Mouse (Mus musculus): Measurements from ENCODE around the gene Dctn1. TPM values are rescaled to one million over a fixed set of nuclear protein-coding genes. Genes with fewer than 3 reads are reported as not detected.

Gene Dctn1
- polyA plus RNA-seq, 1 experiment from 2014 or later = 65.9 TPM

DNA sequence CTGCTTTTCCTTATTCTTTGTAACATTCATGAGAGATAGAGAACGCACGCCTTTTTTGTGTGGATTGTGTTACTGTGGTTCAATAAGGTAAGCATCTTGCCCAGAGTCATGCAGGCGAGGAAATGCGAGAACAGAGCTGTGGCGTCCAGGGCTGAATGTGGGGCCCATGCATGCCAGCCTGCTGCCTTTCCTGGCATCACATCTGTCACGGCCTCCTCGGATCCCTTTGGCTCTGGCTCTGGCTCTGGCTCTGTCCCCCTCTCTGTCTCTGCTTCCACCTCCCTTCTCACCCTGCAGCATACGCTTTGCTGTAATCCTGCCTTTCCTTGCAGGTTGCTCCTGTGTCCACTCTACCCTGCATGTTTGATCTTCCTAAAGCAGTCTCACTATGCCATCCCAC lies 10.3 kb downstream of the Dctn1 start:
- H3K9ac ChIP-seq = no peak overlapping the region

DNA sequence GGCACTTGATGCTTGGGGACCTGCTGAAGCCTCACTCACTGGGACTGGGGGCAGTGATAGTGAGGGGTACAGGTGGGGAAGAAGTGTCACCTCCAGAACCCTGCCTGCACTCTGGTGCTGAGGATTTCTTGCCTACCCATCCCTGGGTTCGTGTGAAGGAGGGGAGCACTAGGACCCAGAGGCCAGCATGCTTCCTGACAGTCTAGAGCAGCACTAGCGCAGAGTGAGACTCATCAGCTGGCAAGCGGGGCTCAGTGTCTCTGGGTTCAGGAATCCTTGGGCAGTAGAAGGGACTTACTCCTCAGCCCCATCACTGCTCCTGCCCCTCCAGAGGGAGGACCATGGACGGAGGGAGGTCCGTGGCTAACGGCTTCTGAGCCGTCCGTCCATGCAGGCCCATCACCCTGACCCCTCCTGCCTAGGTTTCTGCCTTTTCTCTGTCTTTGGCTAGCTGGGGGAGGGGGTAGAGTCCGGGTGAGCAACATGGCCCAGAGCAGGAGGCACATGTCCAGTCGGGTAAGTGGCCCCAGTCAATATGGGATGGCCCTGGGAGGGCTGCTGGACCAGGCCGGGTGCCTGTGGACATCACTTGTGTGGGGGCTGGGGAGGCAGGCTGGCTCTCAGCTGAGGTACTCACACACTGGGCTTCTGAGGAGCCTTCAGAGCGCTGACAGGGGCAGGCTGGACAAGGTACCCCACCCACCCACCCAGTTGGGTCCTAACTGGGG lies 13.8 kb downstream of the Dctn1 start:
- peaks cover 42% of the 10 kb centered on the region for H3K36me3 ChIP-seq
- peak; percentile 51; the same call in 1 of the 2 replicates for ATAC-seq (ENCODE audit: extremely low read depth, insufficient number of reproducible peaks, low FRiP score, low TSS enrichment)
- H3K4me2 ChIP-seq = peak overlapping the region; percentile 66
- peak overlapping the region; percentile 68 for H3K9ac ChIP-seq
- peak overlapping the region; percentile 37 for H3K4me3 ChIP-seq
- no peaks in the 10 kb centered on the region for H3K9me3 ChIP-seq
- WGBS = 19% methylated on average over 12 of the region's 12 CpGs
- peaks cover 17% of the 10 kb centered on the region for H3K4me1 ChIP-seq
- H3K27me3 ChIP-seq (replicated peaks) = no peaks in the 10 kb centered on the region
- no peak overlapping the region for H3K27ac ChIP-seq (replicated peaks)

More for the DNA sequence above, 10.3 kb downstream of the Dctn1 start:
- H3K4me3 ChIP-seq = no peak overlapping the region
- no peak overlapping the region for H3K27ac ChIP-seq (replicated peaks)
- no peak for ATAC-seq (ENCODE audit: extremely low read depth, insufficient number of reproducible peaks, low FRiP score, low TSS enrichment)
- H3K27me3 ChIP-seq (replicated peaks) = no peaks in the 10 kb centered on the region
- WGBS = 86% methylated on average over 8 of the region's 8 CpGs
- H3K4me1 ChIP-seq = peaks cover 24% of the 10 kb centered on the region
- no peaks in the 10 kb centered on the region for H3K9me3 ChIP-seq
- peaks cover 18% of the 10 kb centered on the region for H3K36me3 ChIP-seq
- no peak overlapping the region for H3K4me2 ChIP-seq

DNA sequence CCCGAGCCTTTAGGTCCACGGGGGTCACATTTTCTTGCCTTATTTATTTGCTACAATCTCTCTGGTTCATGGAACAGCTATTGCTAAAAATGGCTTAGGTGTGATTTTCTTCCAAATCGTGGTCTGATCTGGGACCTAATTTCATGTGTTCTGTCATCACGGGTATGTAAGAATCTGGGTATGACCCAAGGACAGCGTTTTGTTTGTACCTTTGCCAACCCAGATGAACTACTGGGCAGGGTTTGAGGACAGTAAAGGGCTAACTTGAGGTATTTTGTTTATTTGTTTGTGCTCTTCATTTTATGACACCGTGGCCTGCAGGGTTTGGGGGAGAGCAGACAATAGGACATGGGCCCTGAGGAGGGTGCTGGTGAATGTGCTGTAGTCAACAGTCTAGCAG lies 14.9 kb downstream of the Dctn1 start:
- Histone ChIP-seq H3K27ac (replicated peaks) (no peak overlapping the region), H3K4me3 (no peak overlapping the region), H3K9ac (no peak overlapping the region), H3K36me3 (peaks cover 49% of the 10 kb centered on the region), H3K9me3 (no peaks in the 10 kb centered on the region), H3K4me1 (peaks cover 22% of the 10 kb centered on the region), H3K4me2 (no peak overlapping the region), H3K27me3 (replicated peaks) (no peaks in the 10 kb centered on the region)
- 79% methylated on average over 6 of the region's 6 CpGs for WGBS
- no peak for ATAC-seq (ENCODE audit: extremely low read depth, insufficient number of reproducible peaks, low FRiP score, low TSS enrichment)

DNA sequence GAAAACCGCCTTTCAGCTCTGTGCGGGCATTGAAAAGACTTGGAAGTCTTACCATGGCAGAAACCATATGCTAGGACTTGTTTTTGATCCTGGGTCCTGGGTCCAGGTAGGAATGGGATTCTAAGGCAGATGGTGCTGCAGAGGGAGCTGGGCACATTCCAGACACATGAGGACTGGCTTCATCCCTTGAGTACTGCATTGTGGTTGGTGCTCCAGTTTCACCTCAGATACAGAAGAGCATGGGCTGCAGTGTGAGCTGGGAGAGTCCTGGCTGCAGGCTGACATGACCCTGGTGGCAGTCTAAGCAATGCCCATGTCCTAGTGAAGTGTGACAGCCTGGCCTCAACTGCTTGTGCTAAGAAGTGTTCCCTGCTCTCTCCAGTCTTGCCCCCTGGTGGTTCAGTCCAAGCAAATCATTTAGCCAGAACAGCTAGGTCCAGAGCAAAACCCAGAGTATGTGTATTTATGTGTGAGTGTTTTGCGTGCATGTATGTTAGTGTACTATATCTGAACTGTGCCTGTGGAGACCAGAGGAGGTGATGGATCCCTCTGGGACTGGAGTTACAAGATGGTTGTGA lies 19.2 kb downstream of the Dctn1 start:
- H3K36me3 ChIP-seq = peaks cover 51% of the 10 kb centered on the region
- H3K9me3 ChIP-seq = no peaks in the 10 kb centered on the region
- 90% methylated on average over 3 of the region's 3 CpGs for WGBS

DNA sequence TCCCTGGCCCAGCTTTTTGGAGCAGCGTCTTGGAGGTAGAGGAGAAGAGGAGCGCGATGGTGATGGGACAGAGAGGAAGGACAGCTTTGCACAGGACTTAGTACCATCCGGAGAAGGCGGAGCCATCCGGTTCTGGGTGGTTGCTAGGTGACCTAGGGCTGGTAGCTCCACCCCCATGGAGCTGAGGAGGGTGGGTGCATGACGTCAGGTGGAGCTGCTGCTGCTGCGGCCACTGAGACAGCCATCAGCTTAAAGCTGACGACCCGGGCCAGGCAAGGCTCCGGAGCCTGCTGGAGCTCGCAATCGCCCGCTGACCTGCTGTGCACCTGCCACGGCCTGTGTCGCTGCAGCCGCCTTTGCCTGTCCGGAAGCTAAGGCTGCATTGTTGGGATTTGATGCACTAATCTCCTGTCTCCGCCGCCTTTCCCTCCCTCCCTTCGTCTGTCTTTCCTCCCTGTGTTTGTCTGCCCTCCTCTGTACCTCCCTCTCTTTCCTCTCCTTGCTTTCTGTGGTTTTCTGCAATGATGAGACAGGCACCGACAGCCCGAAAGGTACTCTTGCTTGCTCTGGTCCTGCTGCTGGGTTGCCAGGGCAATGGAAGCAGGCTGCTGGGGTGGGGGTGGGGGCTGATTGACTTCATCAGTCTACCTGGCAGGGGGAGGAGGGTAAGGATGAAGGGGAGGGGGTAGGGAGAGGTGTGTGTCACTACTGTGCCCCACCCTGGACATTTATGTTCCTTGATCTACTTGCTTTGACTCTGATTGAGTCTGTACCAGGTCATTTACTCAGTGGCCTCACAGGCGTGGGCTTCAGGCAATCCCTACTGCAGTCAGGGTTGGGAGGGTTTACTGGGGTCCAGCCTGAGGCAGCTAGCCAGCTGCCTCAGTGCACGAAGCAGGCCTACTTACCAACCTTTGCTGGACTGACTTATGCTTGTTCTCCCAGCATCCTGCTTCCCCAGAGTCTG lies 20.5 kb downstream of the Dctn1 start:
- H3K4me2 ChIP-seq = peak overlapping the region; percentile 56

More for the DNA sequence above, 19.2 kb downstream of the Dctn1 start:
- Histone ChIP-seq H3K4me1 (peaks cover 31% of the 10 kb centered on the region), H3K9ac (no peak overlapping the region), H3K4me3 (no peak overlapping the region), H3K27ac (replicated peaks) (no peak overlapping the region), H3K4me2 (no peak overlapping the region), H3K27me3 (replicated peaks) (no peaks in the 10 kb centered on the region)
- ATAC-seq (ENCODE audit: extremely low read depth, insufficient number of reproducible peaks, low FRiP score, low TSS enrichment) = no peak

DNA sequence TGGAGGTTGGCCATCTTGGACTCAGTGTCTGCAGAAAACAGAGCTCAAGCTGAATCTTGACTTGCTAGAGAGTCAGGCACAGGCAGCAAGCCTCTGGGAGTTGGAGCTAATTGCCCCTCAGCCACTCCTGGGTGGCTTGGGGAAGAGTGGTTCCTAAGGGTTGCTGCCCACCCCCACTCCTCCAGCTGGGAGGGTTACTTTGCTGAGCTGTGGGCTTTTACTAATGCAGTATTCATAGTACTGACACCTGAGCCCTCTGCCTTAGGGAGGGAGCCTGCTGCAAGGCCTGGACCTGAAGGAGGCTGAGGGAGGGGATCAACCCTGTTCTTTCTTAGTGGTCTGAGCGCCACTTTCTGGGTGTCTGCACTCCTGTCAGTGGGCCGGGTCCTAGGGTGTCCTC lies 21.2 kb downstream of the Dctn1 start:
- Histone ChIP-seq H3K4me3 (no peak overlapping the region), H3K27me3 (replicated peaks) (no peaks in the 10 kb centered on the region), H3K4me2 (no peak overlapping the region), H3K36me3 (peaks cover 71% of the 10 kb centered on the region), H3K4me1 (peaks cover 26% of the 10 kb centered on the region), H3K27ac (replicated peaks) (no peak overlapping the region), H3K9ac (peak overlapping the region; percentile 24; the same call in 1 of the 2 replicates), H3K9me3 (no peaks in the 10 kb centered on the region)
- no peak for ATAC-seq (ENCODE audit: extremely low read depth, insufficient number of reproducible peaks, low FRiP score, low TSS enrichment)
- WGBS = 90% methylated on average over 2 of the region's 2 CpGs

More for the DNA sequence above, 20.5 kb downstream of the Dctn1 start:
- H3K27ac ChIP-seq (replicated peaks) = no peak overlapping the region
- H3K27me3 ChIP-seq (replicated peaks) = no peaks in the 10 kb centered on the region
- peaks cover 26% of the 10 kb centered on the region for H3K4me1 ChIP-seq
- H3K36me3 ChIP-seq = peaks cover 64% of the 10 kb centered on the region
- 0 out of 2 replicates have a peak, but pooled peaks have one; percentile 51 for ATAC-seq (ENCODE audit: extremely low read depth, insufficient number of reproducible peaks, low FRiP score, low TSS enrichment)
- 17% methylated on average over 25 of the region's 25 CpGs for WGBS
- peak overlapping the region; percentile 29 for H3K4me3 ChIP-seq
- H3K9ac ChIP-seq = peak overlapping the region; percentile 37; the same call in 1 of the 2 replicates
- no peaks in the 10 kb centered on the region for H3K9me3 ChIP-seq

DNA sequence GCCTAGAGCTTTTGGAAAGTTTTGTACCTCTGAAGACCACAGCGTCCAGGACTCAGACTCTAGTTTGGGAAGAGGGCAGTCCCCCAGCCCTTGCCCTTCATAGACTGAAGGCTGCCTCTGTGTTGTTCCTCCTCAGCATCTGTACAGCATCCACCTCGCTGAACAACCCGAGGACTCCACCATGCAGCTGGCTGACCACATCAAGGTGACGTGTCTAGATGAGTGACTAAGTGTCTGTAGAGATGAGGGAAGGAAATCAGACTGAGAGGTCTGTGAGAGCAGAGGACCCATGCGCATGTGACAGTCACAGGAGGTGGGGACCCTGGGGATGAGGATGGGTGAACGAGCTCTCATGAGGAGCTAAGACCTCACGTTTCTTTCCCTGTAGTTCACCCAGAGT lies 27.9 kb downstream of the Dctn1 start:
- Histone ChIP-seq H3K36me3 (peaks cover 100% of the 10 kb centered on the region), H3K4me3 (no peak overlapping the region), H3K9me3 (no peaks in the 10 kb centered on the region), H3K27me3 (replicated peaks) (no peaks in the 10 kb centered on the region), H3K9ac (no peak overlapping the region), H3K4me1 (peaks cover 19% of the 10 kb centered on the region), H3K27ac (replicated peaks) (no peak overlapping the region), H3K4me2 (no peak overlapping the region)
- 90% methylated on average over 7 of the region's 7 CpGs for WGBS
- no peak for ATAC-seq (ENCODE audit: extremely low read depth, insufficient number of reproducible peaks, low FRiP score, low TSS enrichment)

DNA sequence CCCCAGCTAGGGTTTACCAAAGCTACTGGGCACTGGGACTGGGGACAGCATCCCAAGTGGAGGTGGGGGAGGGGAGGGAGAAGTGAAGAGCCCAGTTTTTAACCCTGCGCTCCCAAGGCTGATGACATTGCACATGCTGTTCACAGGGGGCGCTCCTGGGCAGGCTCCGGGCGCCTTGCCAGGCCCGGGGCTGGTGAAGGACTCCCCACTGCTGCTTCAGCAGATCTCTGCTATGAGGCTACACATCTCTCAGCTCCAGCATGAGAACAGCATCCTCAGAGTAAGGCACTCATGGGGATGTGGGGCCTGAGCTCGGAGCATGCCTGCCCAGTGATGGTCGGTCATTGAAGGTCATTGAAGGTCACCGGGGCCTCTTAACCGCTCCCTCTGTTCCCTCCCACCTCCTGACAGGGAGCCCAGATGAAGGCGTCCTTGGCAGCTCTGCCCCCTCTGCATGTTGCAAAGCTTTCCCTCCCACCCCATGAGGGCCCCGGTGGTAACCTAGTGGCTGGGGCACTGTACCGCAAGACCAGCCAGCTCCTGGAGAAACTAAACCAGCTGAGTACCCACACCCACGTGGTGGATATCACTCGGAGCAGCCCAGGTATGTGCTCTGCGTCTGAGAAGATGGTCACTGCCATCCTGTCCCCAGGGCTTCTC lies 31.8 kb downstream of the Dctn1 start:
- WGBS = 34% methylated on average over 15 of the region's 15 CpGs
- Histone ChIP-seq H3K36me3 (peaks cover 86% of the 10 kb centered on the region), H3K9me3 (no peaks in the 10 kb centered on the region), H3K4me2 (no peak overlapping the region), H3K4me1 (peaks cover 15% of the 10 kb centered on the region), H3K4me3 (no peak overlapping the region), H3K9ac (peak overlapping the region; percentile 47; the same call in 1 of the 2 replicates), H3K27me3 (replicated peaks) (no peaks in the 10 kb centered on the region), H3K27ac (replicated peaks) (peak overlapping the region; percentile 20; the same call in 1 of the 2 replicates)
- ATAC-seq (ENCODE audit: extremely low read depth, insufficient number of reproducible peaks, low FRiP score, low TSS enrichment) = no peak

DNA sequence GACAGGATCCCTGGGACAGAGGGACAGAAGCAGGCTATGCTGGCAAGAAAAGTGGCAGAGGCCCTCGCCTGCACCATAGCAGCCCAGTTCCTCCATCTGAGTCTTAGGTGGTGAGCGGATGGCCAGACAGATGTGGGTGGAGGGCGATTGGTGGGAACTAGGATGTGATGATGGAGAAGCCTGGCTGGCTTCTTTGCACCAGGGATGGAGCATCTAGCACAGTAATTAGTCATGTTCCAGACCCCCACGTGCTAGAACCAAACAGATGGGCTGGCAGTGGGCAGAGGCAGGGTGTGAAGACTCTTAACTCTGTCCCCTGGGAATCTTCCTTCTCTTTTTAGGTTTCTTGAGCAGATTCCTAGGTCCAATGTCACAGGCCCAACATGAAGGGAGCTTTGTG lies 37.6 kb downstream of the Dctn1 start:
- H3K4me2 ChIP-seq = no peak overlapping the region
- no peak overlapping the region for H3K9ac ChIP-seq
- WGBS = 82% methylated on average over 4 of the region's 4 CpGs
- H3K27me3 ChIP-seq (replicated peaks) = no peaks in the 10 kb centered on the region
- ATAC-seq (ENCODE audit: extremely low read depth, insufficient number of reproducible peaks, low FRiP score, low TSS enrichment) = no peak
- peaks cover 7% of the 10 kb centered on the region; the same call in 1 of the 2 replicates for H3K4me1 ChIP-seq
- H3K27ac ChIP-seq (replicated peaks) = no peak overlapping the region
- H3K9me3 ChIP-seq = no peaks in the 10 kb centered on the region
- peaks cover 28% of the 10 kb centered on the region for H3K36me3 ChIP-seq
- H3K4me3 ChIP-seq = no peak overlapping the region

DNA sequence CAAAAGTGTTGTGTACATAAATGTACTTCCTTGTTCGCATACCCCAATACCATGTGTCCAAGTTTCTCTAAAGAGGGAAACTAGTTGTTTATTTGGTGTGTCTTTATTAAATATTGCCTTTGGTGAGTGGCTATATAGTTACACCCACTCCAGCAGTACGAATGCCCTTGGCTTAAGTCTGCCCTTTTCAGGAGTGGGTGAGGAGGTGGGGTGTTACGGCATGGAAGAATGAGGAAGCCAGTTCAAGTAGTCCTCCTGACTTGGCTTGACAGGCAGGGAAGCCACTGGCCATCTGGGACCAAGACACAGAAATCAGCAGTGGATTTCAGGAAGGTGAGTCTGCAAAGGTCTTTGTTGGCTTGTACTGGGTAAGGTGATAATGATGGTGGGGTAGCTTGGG lies 40.1 kb downstream of the Dctn1 start:
- no peak for ATAC-seq (ENCODE audit: extremely low read depth, insufficient number of reproducible peaks, low FRiP score, low TSS enrichment)
- Histone ChIP-seq H3K27me3 (replicated peaks) (no peaks in the 10 kb centered on the region), H3K27ac (replicated peaks) (no peak overlapping the region), H3K36me3 (peaks cover 5% of the 10 kb centered on the region), H3K9me3 (no peaks in the 10 kb centered on the region), H3K9ac (no peak overlapping the region), H3K4me1 (peaks cover 15% of the 10 kb centered on the region), H3K4me2 (no peak overlapping the region), H3K4me3 (no peak overlapping the region)
- 86% methylated on average over 3 of the region's 3 CpGs for whole genome bisulfite sequencing

DNA sequence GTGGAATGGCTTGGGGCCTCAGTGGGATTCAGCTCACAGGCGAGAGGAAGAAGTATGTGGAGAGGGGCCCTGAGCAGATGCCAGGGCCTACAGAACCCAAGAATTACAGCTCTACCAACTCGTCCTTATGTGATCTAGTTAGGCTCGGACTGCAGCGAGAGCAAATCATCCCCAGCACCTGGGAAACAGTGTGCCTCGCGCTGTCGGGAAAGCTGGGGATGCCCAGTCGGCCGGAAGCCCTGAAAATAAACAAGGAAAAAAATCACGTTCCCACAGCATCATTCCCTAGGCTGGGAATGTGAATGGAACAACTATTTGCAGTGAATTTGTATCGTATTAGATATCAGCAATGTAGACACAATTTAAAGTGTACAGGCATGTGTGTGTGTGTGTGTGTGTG lies 40.6 kb downstream of the Dctn1 start:
- 69% methylated on average over 11 of the region's 11 CpGs for WGBS
- Histone ChIP-seq H3K4me1 (peaks cover 17% of the 10 kb centered on the region), H3K9me3 (no peaks in the 10 kb centered on the region), H3K4me2 (no peak overlapping the region), H3K27me3 (replicated peaks) (no peaks in the 10 kb centered on the region), H3K4me3 (no peak overlapping the region), H3K36me3 (no peaks in the 10 kb centered on the region), H3K9ac (no peak overlapping the region), H3K27ac (replicated peaks) (no peak overlapping the region)
- no peak for ATAC-seq (ENCODE audit: extremely low read depth, insufficient number of reproducible peaks, low FRiP score, low TSS enrichment)
